Comparison of ENCODE assay signal across 8 mouse cellular contexts in genomic region chr1:136234595-136235092, GRCm38 (mm10). TPM values are rescaled to one million over a fixed set of nuclear protein-coding genes. Genes with fewer than 3 reads are reported as not detected.
DNase-seq lines count a peak whose midpoint lies in the region; ATAC-seq and TF ChIP-seq lines count a peak whose summit lies in the region.

No protein-coding gene starts in this region.

- TF ChIP-seq CTCF in kidney, adult 2 months (conservative IDR thresholded peaks at IDR 0.05; ENCODE audit: insufficient read depth, insufficient read length, low read depth, low read length) = peak; percentile 40
- TF ChIP-seq CTCF in midbrain, postnatal 0 days (IDR thresholded peaks at IDR 0.05) = peak; percentile 60; the same call in 1 of the 2 replicates

- DNase-seq in kidney, adult 2 months = no peak
- DNase-seq in kidney, adult 8-10 months = no peak
- DNase-seq in intestine, embryonic 14.5 days (ENCODE audit: low spot score) = peak; percentile 61
- DNase-seq in midbrain, postnatal 0 days (ENCODE audit: low spot score) = no peak
- DNase-seq in gastrocnemius, postnatal 25 days = no peak
- no peak for DNase-seq in layer of hippocampus, postnatal 14 days (ENCODE audit: low spot score in 2 of 2)
- no peak for DNase-seq in left cerebral cortex, postnatal 10 days (ENCODE audit: extremely low spot score in 1 of 2, low spot score in 2 of 2)

- no peaks in the 10 kb centered on the region for H3K9me3 ChIP-seq in intestine, embryonic 14.5 days (ENCODE audit: control insufficient read depth, low read length)
- no peaks in the 10 kb centered on the region for H3K9me3 ChIP-seq in midbrain, postnatal 0 days (ENCODE audit: low read length)

- WGBS in kidney, adult 2 months = 11% methylated on average over 9 of the region's 9 CpGs
- 3% methylated on average over 9 of the region's 9 CpGs for WGBS in intestine, embryonic 14.5 days
- 4% methylated on average over 9 of the region's 9 CpGs for WGBS in midbrain, postnatal 0 days

- H3K27ac ChIP-seq in kidney, adult 2 months (ENCODE audit: insufficient read depth, low read depth, low read length) = no peak overlapping the region
- peak overlapping the region; percentile 79; the same call in 1 of the 2 replicates for H3K27ac ChIP-seq in intestine, embryonic 14.5 days (ENCODE audit: low read depth)
- no peak overlapping the region for H3K27ac ChIP-seq in midbrain, postnatal 0 days (ENCODE audit: low read depth, low read length)

- intact Hi-C loops in left cerebral cortex, postnatal 10 days (cut with DNase I) = no loop called here

- H3K9ac ChIP-seq in intestine, embryonic 14.5 days (ENCODE audit: low read length) = peak overlapping the region; percentile 59
- peak overlapping the region; percentile 62 for H3K9ac ChIP-seq in midbrain, postnatal 0 days (replicated peaks; ENCODE audit: low read length, poor library complexity, severe bottlenecking)

- ATAC-seq in common myeloid progenitor, adult 5-6 weeks (replicated peaks; ENCODE audit: low read depth, poor library complexity, severe bottlenecking) = peak; percentile 64
- ATAC-seq in intestine, embryonic 14.5 days (replicated peaks; ENCODE audit: low FRiP score, low TSS enrichment, low read depth) = peak; percentile 3; the same call in 1 of the 2 replicates
- no peak for ATAC-seq in midbrain, postnatal 0 days (ENCODE audit: low FRiP score)

- H3K4me1 ChIP-seq in kidney, adult 2 months (ENCODE audit: control insufficient read depth, insufficient read depth, low read length) = peaks cover 5% of the 10 kb centered on the region; the same call in 1 of the 2 replicates
- peaks cover 27% of the 10 kb centered on the region for H3K4me1 ChIP-seq in intestine, embryonic 14.5 days (replicated peaks; ENCODE audit: control insufficient read depth, insufficient read depth, low read length)
- H3K4me1 ChIP-seq in midbrain, postnatal 0 days (ENCODE audit: insufficient read depth, low read length) = peaks cover 8% of the 10 kb centered on the region

- no peaks in the 10 kb centered on the region for H3K27me3 ChIP-seq in kidney, adult 2 months (replicated peaks; ENCODE audit: control insufficient read depth, insufficient read depth, low read length)
- no peaks in the 10 kb centered on the region for H3K27me3 ChIP-seq in intestine, embryonic 14.5 days (replicated peaks; ENCODE audit: control insufficient read depth, insufficient read depth, low read length)
- 0 out of 2 replicates have a peak, but pooled peaks cover 7% of the 10 kb centered on the region for H3K27me3 ChIP-seq in midbrain, postnatal 0 days (ENCODE audit: insufficient read depth, low read length)

- H3K4me3 ChIP-seq in kidney, adult 2 months (ENCODE audit: insufficient read depth, low read depth, low read length) = peak overlapping the region; percentile 53
- peak overlapping the region; percentile 62 for H3K4me3 ChIP-seq in intestine, embryonic 14.5 days (ENCODE audit: low read depth, low read length)
- H3K4me3 ChIP-seq in midbrain, postnatal 0 days (ENCODE audit: low read depth, low read length) = peak overlapping the region; percentile 54

- H3K4me2 ChIP-seq in intestine, embryonic 14.5 days (ENCODE audit: low read length) = peak overlapping the region; percentile 77
- peak overlapping the region; percentile 91 for H3K4me2 ChIP-seq in midbrain, postnatal 0 days (ENCODE audit: low read depth, low read length, poor library complexity, severe bottlenecking)

- no peak for TF ChIP-seq POLR2A in kidney, adult 2 months (IDR thresholded peaks at IDR 0.05; ENCODE audit: low read depth, low read length)

- no peaks in the 10 kb centered on the region for H3K36me3 ChIP-seq in kidney, adult 2 months (ENCODE audit: control insufficient read depth, insufficient read depth, low read length)
- H3K36me3 ChIP-seq in intestine, embryonic 14.5 days (ENCODE audit: control insufficient read depth, insufficient read depth, low read length) = no peaks in the 10 kb centered on the region
- H3K36me3 ChIP-seq in midbrain, postnatal 0 days (ENCODE audit: insufficient read depth, low read length) = no peaks in the 10 kb centered on the region

RNA-seq across cellular contexts. Expression of gene Inava, which starts 0.6 kb away (rescaled TPM):
- polyA plus RNA-seq in kidney, adult 2 months (2012; rRNA removed) = 10.5 and 13.5 TPM in 2 replicates
- not detected in 2 replicates for total RNA-seq in common myeloid progenitor, adult 5-6 weeks (2017)
- polyA plus RNA-seq in intestine, embryonic 14.5 days (2014; fragmentation: Nextera tagmentation; extraction: Ambion mirVana) = 30.9 and 32.5 TPM in 2 replicates
- 4.1 and 5.2 TPM in 2 replicates for total RNA-seq in midbrain, postnatal 0 days (2014; rRNA removed)
- polyA plus RNA-seq in midbrain, postnatal 0 days (2015; fragmentation: Nextera tagmentation; extraction: Ambion mirVana) = 1.4 and 2.2 TPM in 2 replicates
- not detected for total RNA-seq in gastrocnemius, postnatal 25 days (2021)
- 1 to 10 TPM; 7.8 to 8.2 TPM for total RNA-seq in layer of hippocampus, postnatal 14 days (2021)
- total RNA-seq in left cerebral cortex, postnatal 10 days (2021) = 1 to 10 TPM; 3.7 to 4.4 TPM

RNA-seq across cellular contexts. Expression of gene Mroh3, which starts 22.0 kb away (rescaled TPM):
- 0.10 and 0.44 TPM in 2 replicates for polyA plus RNA-seq in kidney, adult 2 months (2012; rRNA removed)
- not detected in 2 replicates for total RNA-seq in common myeloid progenitor, adult 5-6 weeks (2017)
- polyA plus RNA-seq in intestine, embryonic 14.5 days (2014; fragmentation: Nextera tagmentation; extraction: Ambion mirVana) = 0.91 and 1.1 TPM in 2 replicates
- total RNA-seq in midbrain, postnatal 0 days (2014; rRNA removed) = 0.27 TPM in 1 of 2 replicates, not detected in the other
- not detected in 2 replicates for polyA plus RNA-seq in midbrain, postnatal 0 days (2015; fragmentation: Nextera tagmentation; extraction: Ambion mirVana)
- not detected for total RNA-seq in gastrocnemius, postnatal 25 days (2021)
- 1 to 10 TPM; 3.6 to 5.0 TPM for total RNA-seq in layer of hippocampus, postnatal 14 days (2021)
- total RNA-seq in left cerebral cortex, postnatal 10 days (2021) = 1 to 10 TPM in 1 of 2 experiments, under 1 TPM in 1; 0.97 to 1.2 TPM

RNA-seq across cellular contexts. Expression of gene Gpr25, which starts 26.0 kb away (rescaled TPM):
- polyA plus RNA-seq in kidney, adult 2 months (2012; rRNA removed) = 0.09 and 0.30 TPM in 2 replicates
- total RNA-seq in common myeloid progenitor, adult 5-6 weeks (2017) = not detected in 2 replicates
- not detected in 2 replicates for polyA plus RNA-seq in intestine, embryonic 14.5 days (2014; fragmentation: Nextera tagmentation; extraction: Ambion mirVana)
- 1.3 and 2.8 TPM in 2 replicates for total RNA-seq in midbrain, postnatal 0 days (2014; rRNA removed)
- 1.7 and 2.1 TPM in 2 replicates for polyA plus RNA-seq in midbrain, postnatal 0 days (2015; fragmentation: Nextera tagmentation; extraction: Ambion mirVana)
- not detected for total RNA-seq in gastrocnemius, postnatal 25 days (2021)
- total RNA-seq in layer of hippocampus, postnatal 14 days (2021) = 1 to 10 TPM; 8.0 to 9.1 TPM
- total RNA-seq in left cerebral cortex, postnatal 10 days (2021) = 1 to 10 TPM; 7.4 to 9.0 TPM
